Comparison of ENCODE assay signal across 24 mouse cellular contexts in the genomic region with DNA sequence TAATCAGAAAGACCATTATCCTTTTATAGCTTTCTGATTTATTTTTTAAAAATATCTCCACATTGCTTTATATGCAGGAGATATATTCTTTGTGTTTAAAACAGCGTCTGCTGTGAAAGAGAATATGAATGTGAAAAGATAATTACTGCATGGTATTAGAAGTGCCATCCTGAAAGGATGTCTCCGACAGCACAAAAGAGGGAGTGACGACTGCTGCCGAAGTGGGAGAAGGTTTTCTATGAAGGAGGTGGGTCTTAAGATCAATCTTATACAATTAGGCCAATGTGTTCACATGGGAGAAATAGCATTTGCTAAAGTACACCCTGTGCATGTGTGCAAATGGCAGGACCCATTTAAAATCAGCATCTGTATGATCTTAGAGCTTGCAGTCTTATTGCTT. TPM values are rescaled to one million over a fixed set of nuclear protein-coding genes. Genes with fewer than 3 reads are reported as not detected.
DNase-seq lines count a peak whose midpoint lies in the region; ATAC-seq and TF ChIP-seq lines count a peak whose summit lies in the region.
"Had no signal": no experiment of that assay in that cellular context is flagged by ENCODE, and none has a peak within 500 bp of the region (broad histone marks: within the 10 kb centered on the region; RNA-seq: fewer than 3 reads in every experiment).

No protein-coding gene starts in this region.

- H3K9me3 ChIP-seq in forebrain, embryonic 14.5 days (replicated peaks; ENCODE audit: control insufficient read depth, low read length), result no peaks in the 10 kb centered on the region
- H3K9me3 ChIP-seq in forebrain, embryonic 10.5 days, result 0 out of 2 replicates have a peak, but pooled peaks cover 4% of the 10 kb centered on the region
- no peaks in the 10 kb centered on the region for H3K9me3 ChIP-seq in stomach, embryonic 16.5 days (replicated peaks; ENCODE audit: control insufficient read depth, low read length)
- no peaks in the 10 kb centered on the region for H3K9me3 ChIP-seq in embryonic facial prominence, embryonic 10.5 days
- H3K9me3 ChIP-seq: G1E; hindbrain, embryonic 12.5 days; hindbrain, embryonic 15.5 days had no signal

- ATAC-seq in forebrain, embryonic 14.5 days, result no peak
- no peak for ATAC-seq in stomach, embryonic 16.5 days (ENCODE audit: insufficient read depth, low FRiP score)
- no peak for ATAC-seq in erythroid progenitor cell, adult 5-6 weeks (replicated peaks; ENCODE audit: low FRiP score, poor library complexity, severe bottlenecking)
- ATAC-seq: intestine, postnatal 0 days; Patski had no signal

- H3K4me3 ChIP-seq in forebrain, embryonic 14.5 days (ENCODE audit: low read depth, low read length), result no peak overlapping the region
- H3K4me3 ChIP-seq in forebrain, embryonic 10.5 days, result no peak overlapping the region
- H3K4me3 ChIP-seq in stomach, embryonic 16.5 days (replicated peaks; ENCODE audit: low read length), result no peak overlapping the region
- no peak overlapping the region for H3K4me3 ChIP-seq in embryonic facial prominence, embryonic 10.5 days
- H3K4me3 ChIP-seq: hindbrain, embryonic 12.5 days; hindbrain, embryonic 15.5 days had no signal

- no peaks in the 10 kb centered on the region for H3K27me3 ChIP-seq in forebrain, embryonic 14.5 days (replicated peaks; ENCODE audit: control insufficient read depth, insufficient read depth, low read length)
- H3K27me3 ChIP-seq in forebrain, embryonic 10.5 days (ENCODE audit: poor library complexity, severe bottlenecking), result no peaks in the 10 kb centered on the region
- no peaks in the 10 kb centered on the region for H3K27me3 ChIP-seq in stomach, embryonic 16.5 days (ENCODE audit: control insufficient read depth, insufficient read depth, low read length)
- no peaks in the 10 kb centered on the region for H3K27me3 ChIP-seq in embryonic facial prominence, embryonic 10.5 days (replicated peaks; ENCODE audit: low read depth, poor library complexity, severe bottlenecking)
- H3K27me3 ChIP-seq: CH12.LX; hindbrain, embryonic 12.5 days; hindbrain, embryonic 15.5 days; Patski had no signal

- H3K4me2 ChIP-seq in forebrain, embryonic 14.5 days (ENCODE audit: low read length), result no peak overlapping the region
- H3K4me2 ChIP-seq in stomach, embryonic 16.5 days (ENCODE audit: low read depth, low read length), result no peak overlapping the region
- H3K4me2 ChIP-seq: heart, embryonic 11.5 days; hindbrain, embryonic 12.5 days; hindbrain, embryonic 15.5 days had no signal

- no peak overlapping the region for H3K9ac ChIP-seq in forebrain, embryonic 14.5 days (ENCODE audit: low read length)
- H3K9ac ChIP-seq in stomach, embryonic 16.5 days (ENCODE audit: low read length), result no peak overlapping the region
- H3K9ac ChIP-seq: hindbrain, embryonic 12.5 days; hindbrain, embryonic 15.5 days had no signal

- H3K36me3 ChIP-seq in forebrain, embryonic 14.5 days (ENCODE audit: control insufficient read depth, insufficient read depth, low read length), result no peaks in the 10 kb centered on the region
- no peaks in the 10 kb centered on the region for H3K36me3 ChIP-seq in forebrain, embryonic 10.5 days (replicated peaks)
- no peaks in the 10 kb centered on the region for H3K36me3 ChIP-seq in stomach, embryonic 16.5 days (ENCODE audit: control insufficient read depth, insufficient read depth, low read length)
- H3K36me3 ChIP-seq in embryonic facial prominence, embryonic 10.5 days (replicated peaks), result no peaks in the 10 kb centered on the region
- H3K36me3 ChIP-seq: G1E; hindbrain, embryonic 12.5 days; hindbrain, embryonic 15.5 days had no signal

- no peaks in the 10 kb centered on the region for H3K4me1 ChIP-seq in forebrain, embryonic 14.5 days (ENCODE audit: control insufficient read depth, insufficient read depth, low read length)
- H3K4me1 ChIP-seq in forebrain, embryonic 10.5 days, result no peaks in the 10 kb centered on the region
- no peaks in the 10 kb centered on the region for H3K4me1 ChIP-seq in stomach, embryonic 16.5 days (ENCODE audit: control insufficient read depth, insufficient read depth, low read length)
- H3K4me1 ChIP-seq in embryonic facial prominence, embryonic 10.5 days, result no peaks in the 10 kb centered on the region
- H3K4me1 ChIP-seq: hindbrain, embryonic 12.5 days; hindbrain, embryonic 15.5 days had no signal

- TF ChIP-seq CTCF in brain, embryonic 14.5 days (IDR thresholded peaks at IDR 0.05; ENCODE audit: borderline replicate concordance, extremely low read depth, insufficient read depth, insufficient read length), result no peak

- peak; percentile 17 for DNase-seq in forebrain, embryonic 14.5 days (ENCODE audit: low spot score)
- no peak for DNase-seq in forebrain, embryonic 10.5 days (ENCODE audit: extremely low spot score, low spot score)
- DNase-seq in brain, embryonic 14.5 days (ENCODE audit: low read depth), result peak; percentile 28
- no peak for DNase-seq in embryonic facial prominence, embryonic 10.5 days (ENCODE audit: low spot score)
- DNase-seq: adrenal gland, postnatal 10 days; adrenal gland, postnatal 36 days; B cell, adult 2 months; cerebellum, adult 11-12 months; cerebellum, adult 8-10 months; cerebellum, postnatal 10 days; cerebellum, postnatal 36 days; embryo, embryonic 11 days; gastrocnemius, postnatal 10 days; gastrocnemius, postnatal 36 days; kidney, adult 2 months had no signal

- WGBS in forebrain, embryonic 14.5 days, result 71% methylated on average over 4 of the region's 4 CpGs
- WGBS in forebrain, embryonic 10.5 days, result 94% methylated on average over 4 of the region's 4 CpGs
- WGBS in stomach, embryonic 16.5 days, result 77% methylated on average over 4 of the region's 4 CpGs
- WGBS in embryonic facial prominence, embryonic 10.5 days, result 90% methylated on average over 4 of the region's 4 CpGs

- TF ChIP-seq POLR2A in brain, embryonic 14.5 days (IDR thresholded peaks at IDR 0.05; ENCODE audit: borderline replicate concordance, extremely low read depth, insufficient read depth, insufficient read length, poor library complexity, severe bottlenecking), result no peak

- H3K27ac ChIP-seq in forebrain, embryonic 14.5 days (ENCODE audit: low read depth, low read length), result no peak overlapping the region
- no peak overlapping the region for H3K27ac ChIP-seq in forebrain, embryonic 10.5 days
- H3K27ac ChIP-seq in stomach, embryonic 16.5 days (ENCODE audit: low read length), result peak overlapping the region; percentile 78
- H3K27ac ChIP-seq in embryonic facial prominence, embryonic 10.5 days (replicated peaks), result no peak overlapping the region
- H3K27ac ChIP-seq: hindbrain, embryonic 12.5 days; hindbrain, embryonic 15.5 days had no signal

RNA-seq across cellular contexts. Expression of gene Abhd17c, which starts 33.5 kb away (rescaled TPM):
- 20.7 and 20.9 TPM in 2 replicates for polyA plus RNA-seq in forebrain, embryonic 14.5 days (2014; fragmentation: Nextera tagmentation; extraction: Ambion mirVana)
- 12.3 and 15.7 TPM in 2 replicates for polyA plus RNA-seq in forebrain, embryonic 10.5 days (2016; fragmentation: Nextera tagmentation; extraction: Ambion mirVana)
- 98.8 and 99.2 TPM in 2 replicates for polyA plus RNA-seq in brain, embryonic 14.5 days (2012; rRNA removed)
- 7.4 and 8.9 TPM in 2 replicates for polyA plus RNA-seq in stomach, embryonic 16.5 days (2015; fragmentation: Nextera tagmentation; extraction: Ambion mirVana)
- 41.9 and 43.3 TPM in 2 replicates for polyA plus RNA-seq in embryonic facial prominence, embryonic 10.5 days (2016; fragmentation: Nextera tagmentation; extraction: Ambion mirVana)
- 10.1 and 13.7 TPM in 2 replicates for total RNA-seq in erythroid progenitor cell, adult 5-6 weeks (2015; ENCODE audit: low replicate concordance)
- 2.3 and 4.3 TPM in 2 replicates for total RNA-seq in erythroid progenitor cell, adult 5-6 weeks (2017; ENCODE audit: low replicate concordance)

Comparison
In these comparisons a context has a peak if more than half of its experiments do, and no peak if none do; other contexts are left out.
1. DNase-seq: peak in forebrain, embryonic 14.5 days (single experiment) and brain, embryonic 14.5 days (single experiment); none in forebrain, embryonic 10.5 days (single experiment) and embryonic facial prominence, embryonic 10.5 days (single experiment).